Mouse (Mus musculus): ENCODE measurements around the gene Cd6.
A peak's percentile ranks its signal among the peaks of the same experiment; 100 is the strongest.

Cd6 gene

GRCm38 (mm10) chr19:10759983-10760831 is 69.7 kb downstream of the Cd6 start:
- DNase-seq = no peak

GRCm38 (mm10) chr19:10759525-10759924 is 70.3 kb downstream of the Cd6 start:
- DNase-seq = no peak

GRCm38 (mm10) chr19:10758708-10759107 is 71.2 kb downstream of the Cd6 start:
- no peak for DNase-seq

GRCm38 (mm10) chr19:10757526-10757925 is 72.3 kb downstream of the Cd6 start:
- DNase-seq = no peak

- DNase-seq = no peak
Measured at GRCm38 (mm10) chr19:10757125-10757524, 72.7 kb downstream of the Cd6 start.

GRCm38 (mm10) chr19:10752646-10753045 is 77.2 kb downstream of the Cd6 start:
- no peak for DNase-seq

- DNase-seq = no peak
Measured at GRCm38 (mm10) chr19:10752106-10752505, 77.8 kb downstream of the Cd6 start.

GRCm38 (mm10) chr19:10751607-10752006 is 78.3 kb downstream of the Cd6 start:
- DNase-seq = no peak

GRCm38 (mm10) chr19:10750161-10750560 is 79.7 kb downstream of the Cd6 start:
- no peak for DNase-seq

GRCm38 (mm10) chr19:10749295-10749694 is 80.6 kb downstream of the Cd6 start:
- DNase-seq = no peak

GRCm38 (mm10) chr19:10748401-10749102 is 81.3 kb downstream of the Cd6 start:
- DNase-seq = no peak

GRCm38 (mm10) chr19:10747718-10748117 is 82.1 kb downstream of the Cd6 start:
- peak; percentile 49 for DNase-seq

GRCm38 (mm10) chr19:10747182-10747581 is 82.7 kb downstream of the Cd6 start:
- DNase-seq = no peak

GRCm38 (mm10) chr19:10742565-10742964 is 87.3 kb downstream of the Cd6 start:
- no peak for DNase-seq

- DNase-seq = no peak
Measured at GRCm38 (mm10) chr19:10742145-10742544, 87.7 kb downstream of the Cd6 start.

- peak; percentile 29 for DNase-seq
Measured at GRCm38 (mm10) chr19:10740641-10741440, 89.0 kb downstream of the Cd6 start.

GRCm38 (mm10) chr19:10739916-10740315 is 89.9 kb downstream of the Cd6 start:
- no peak for DNase-seq

All from lung, postnatal 36 days (tissue).